Mouse (Mus musculus) gonadal fat pad, adult 2 months (tissue): ENCODE results near the gene Krtap13. TPM values are rescaled to one million over a fixed set of nuclear protein-coding genes. Genes with fewer than 3 reads are reported as not detected.
"Not testable (repeated sequence)": the region's sequence is repeated elsewhere in the genome, so short reads cannot be mapped to it uniquely, and the experiment has no call there.

Experiments used
- DNase-seq: peaks from one replicate; pipeline ENCODE4 v3.0.0-alpha.2; 2012; ENCODE audit warnings: low read depth
- polyA plus RNA-seq: library from polyadenylated mRNA; depleted of rRNA; stranded (reverse); fragments of >200 nt; gene quantifications from 2 replicates; pipeline ENCODE4 v1.2.3, GENCODE M21; 2012; rRNA removed

The Krtap13 gene
- not detected in 2 replicates for polyA plus RNA-seq

GRCm38 (mm10) chr16:88751535-88751934 lies at the start of gene Krtap13:
Krtap13 (minus strand) TSS chr16:88751635.
- not testable (repeated sequence) for DNase-seq

- DNase-seq: no peak
Measured at GRCm38 (mm10) chr16:88786786-88787185, 35.4 kb upstream of the Krtap13 start.

GRCm38 (mm10) chr16:88777596-88777995 lies 26.2 kb upstream of the Krtap13 start, which contains the start of gene Gm5965:
Gm5965 (plus strand) TSS chr16:88777896.
- DNase-seq: no peak

- no peak for DNase-seq
Measured at GRCm38 (mm10) chr16:88774106-88774505, 22.7 kb upstream of the Krtap13 start, which contains the start of gene 2310057N15Rik. 2310057N15Rik (minus strand) TSS chr16:88774206.

- not testable (repeated sequence) for DNase-seq
Measured at GRCm38 (mm10) chr16:88758547-88758946, 7.1 kb upstream of the Krtap13 start, which contains the start of gene 2310034C09Rik. 2310034C09Rik (plus strand) TSS chr16:88758847.

- DNase-seq: no peak
Measured at GRCm38 (mm10) chr16:88747943-88748342, 3.5 kb downstream of the Krtap13 start.

GRCm38 (mm10) chr16:88744750-88745340 lies 6.6 kb downstream of the Krtap13 start:
- peak; percentile 65 for DNase-seq

GRCm38 (mm10) chr16:88735391-88735790 lies 16.0 kb downstream of the Krtap13 start:
- DNase-seq: no peak

GRCm38 (mm10) chr16:88728812-88729275 lies 22.6 kb downstream of the Krtap13 start, which contains the start of gene Krtap13-1:
Krtap13-1 (plus strand) TSS chr16:88728862.
- DNase-seq: no peak

GRCm38 (mm10) chr16:88720031-88720430 lies 31.4 kb downstream of the Krtap13 start:
- DNase-seq: no peak

GRCm38 (mm10) chr16:88716549-88716948 lies 34.9 kb downstream of the Krtap13 start:
- no peak for DNase-seq

- no peak for DNase-seq
Measured at GRCm38 (mm10) chr16:88711245-88711644, 40.2 kb downstream of the Krtap13 start.

- DNase-seq: no peak
Measured at GRCm38 (mm10) chr16:88710757-88711156, 40.7 kb downstream of the Krtap13 start.

GRCm38 (mm10) chr16:88707496-88708012 lies 43.9 kb downstream of the Krtap13 start, which contains the start of gene 2310061N02Rik:
2310061N02Rik (minus strand) TSS chr16:88707962.
- DNase-seq: no peak

GRCm38 (mm10) chr16:88701072-88701864 lies 50.2 kb downstream of the Krtap13 start:
- DNase-seq: peak; percentile 67

Other genes starting within 250 kb of the Krtap13 start
- gene Cldn17, start 244.7 kb downstream of the Krtap13 start, polyA plus RNA-seq: not detected in 2 replicates
- 40.6 and 42.3 TPM in 2 replicates for gene Cldn8, start 188.5 kb downstream of the Krtap13 start, polyA plus RNA-seq
- gene Krtap24-1, start 139.4 kb downstream of the Krtap13 start, polyA plus RNA-seq: not detected in 2 replicates
- gene 2310079G19Rik, start 124.0 kb downstream of the Krtap13 start, polyA plus RNA-seq: not detected in 2 replicates
- not detected in 2 replicates for gene Krtap26-1, start 103.8 kb downstream of the Krtap13 start, polyA plus RNA-seq
- gene Krtap27-1, start 80.0 kb downstream of the Krtap13 start, polyA plus RNA-seq: not detected in 2 replicates
- not detected in 2 replicates for gene 2310061N02Rik, start 43.7 kb downstream of the Krtap13 start, polyA plus RNA-seq
- gene Krtap13-1, start 22.8 kb downstream of the Krtap13 start, polyA plus RNA-seq: not detected in 2 replicates
- gene 2310034C09Rik, start 7.2 kb upstream of the Krtap13 start, polyA plus RNA-seq: not detected in 2 replicates
- gene 2310057N15Rik, start 22.6 kb upstream of the Krtap13 start, polyA plus RNA-seq: not detected in 2 replicates
- gene Gm5965, start 26.3 kb upstream of the Krtap13 start, polyA plus RNA-seq: not detected in 2 replicates
- not detected in 2 replicates for gene Gm20741, start 60.6 kb upstream of the Krtap13 start, polyA plus RNA-seq
- gene Krtap15, start 68.6 kb upstream of the Krtap13 start, polyA plus RNA-seq: not detected in 2 replicates
- not detected in 2 replicates for gene Krtap14, start 74.5 kb upstream of the Krtap13 start, polyA plus RNA-seq
- not detected in 2 replicates for gene Krtap19-1, start 117.8 kb upstream of the Krtap13 start, polyA plus RNA-seq
- gene Krtap19-2, start 122.6 kb upstream of the Krtap13 start, polyA plus RNA-seq: not detected in 2 replicates
- gene Krtap19-3, start 126.4 kb upstream of the Krtap13 start, polyA plus RNA-seq: not detected in 2 replicates
- not detected in 2 replicates for gene Krtap19-4, start 133.5 kb upstream of the Krtap13 start, polyA plus RNA-seq
- not detected in 2 replicates for gene Krtap19-5, start 144.8 kb upstream of the Krtap13 start, polyA plus RNA-seq
- gene Krtap19-9b, start 180.6 kb upstream of the Krtap13 start, polyA plus RNA-seq: not detected in 2 replicates
- gene Krtap16-3, start 211.2 kb upstream of the Krtap13 start, polyA plus RNA-seq: not detected in 2 replicates